Mouse (Mus musculus) forebrain, embryonic 13.5 days (tissue): Measurements from ENCODE around the gene 3110070M22Rik. TPM values are rescaled to one million over a fixed set of nuclear protein-coding genes. Genes with fewer than 3 reads are reported as not detected.
"Not testable (repeated sequence)": the region's sequence is repeated elsewhere in the genome, so short reads cannot be mapped to it uniquely, and the experiment has no call there.

ENCODE experiments used
- ATAC-seq: fragments of 200-750 bp; cut with Nextera tagmentation; 2 replicates; pipeline ENCODE4 v1.8.0; 2017
- H3K27ac ChIP-seq: fragments of 300-500 bp; sonication (generic); 2 replicates; pipeline ENCODE4 v1.5.1; 2015; ENCODE audit warnings: inconsistent platforms, mild to moderate bottlenecking, moderate library complexity
- H3K27me3 ChIP-seq: fragments of 300-500 bp; sonication (generic); 2 replicates; pipeline ENCODE4 v1.6.1; 2015; ENCODE audit warnings: mild to moderate bottlenecking, inconsistent platforms
- H3K36me3 ChIP-seq: fragments of 300-500 bp; sonication (generic); 2 replicates; pipeline ENCODE4 v1.6.1; 2015; ENCODE audit warnings: mild to moderate bottlenecking, inconsistent platforms; ENCODE audit not compliant: poor library complexity, severe bottlenecking
- H3K4me1 ChIP-seq: fragments of 300-500 bp; sonication (generic); 2 replicates; pipeline ENCODE4 v1.6.1; 2015; ENCODE audit warnings: inconsistent platforms
- H3K4me2 ChIP-seq: fragments of 300-500 bp; sonication (generic); 2 replicates; pipeline ENCODE4 v1.6.1; 2015; ENCODE audit warnings: inconsistent platforms, mild to moderate bottlenecking, moderate library complexity
- H3K4me3 ChIP-seq: fragments of 300-500 bp; sonication (generic); 2 replicates; pipeline ENCODE4 v1.5.1; 2015; ENCODE audit warnings: mild to moderate bottlenecking, inconsistent platforms
- H3K9ac ChIP-seq: fragments of 300-500 bp; sonication (generic); 2 replicates; pipeline ENCODE4 v1.6.1; 2015; ENCODE audit warnings: mild to moderate bottlenecking, inconsistent platforms
- H3K9me3 ChIP-seq: fragments of 300-500 bp; sonication (generic); replicated peaks from 2 replicates; pipeline ENCODE4 v1.6.1; 2016; ENCODE audit warnings: inconsistent platforms
- WGBS: fragments of 180-500 bp; shearing (Covaris S2); methylation state at CpG from one replicate; pipeline ENCODE4 v1.1.7; 2015; 5-methylcytosine and 5-hydroxymethylcytosine counted together
- polyA plus RNA-seq: library from polyadenylated mRNA; unstranded; fragments of >200 nt; fragmentation: Nextera tagmentation; extraction: Ambion mirVana; gene quantifications from 2 replicates; pipeline ENCODE4 v1.2.1, GENCODE M21; 2015

Gene 3110070M22Rik
- polyA plus RNA-seq: 1.9 and 2.2 TPM in 2 replicates

DNA sequence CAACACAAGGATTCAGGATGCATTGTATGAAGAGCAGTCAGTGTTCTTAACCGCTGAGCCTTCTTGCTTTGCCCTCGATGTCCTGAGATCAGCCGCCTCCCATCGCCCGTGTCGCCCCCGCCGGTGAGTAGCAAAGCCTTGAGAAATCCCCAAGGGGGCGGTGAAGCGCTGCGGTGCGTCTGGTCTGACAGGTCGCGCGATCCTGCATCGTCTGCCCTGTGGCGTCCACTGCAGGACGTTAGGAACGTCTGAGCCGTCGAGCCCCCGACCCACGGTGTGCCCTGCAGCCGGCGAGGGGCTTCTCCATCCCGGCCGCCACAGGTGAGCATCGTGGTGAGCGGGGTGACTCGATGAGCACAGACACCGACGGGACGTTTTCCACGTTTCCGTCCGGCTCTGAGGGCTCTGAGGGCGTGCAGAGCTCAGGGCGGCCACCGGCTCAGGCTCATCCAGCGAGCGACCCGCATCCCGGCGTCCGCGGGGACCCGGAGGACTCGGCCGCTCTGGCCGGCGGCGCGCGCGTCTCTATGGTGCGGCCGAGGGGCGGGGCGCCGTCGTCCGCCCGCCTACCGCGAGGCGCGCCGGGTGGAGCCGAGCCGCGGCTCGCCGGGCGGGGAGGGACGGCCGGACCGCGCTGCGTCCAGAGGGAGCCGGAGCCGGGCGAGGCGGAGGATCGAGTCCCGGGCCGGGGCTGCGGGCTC, at the start of gene 3110070M22Rik, which contains the start of gene Tmem267:
Gene 3110070M22Rik (minus strand): TSS at position 504 of the 701 bp plus-strand sequence.
Gene Tmem267 (plus strand): TSS at position 160 of the 701 bp plus-strand sequence.
- no peak for ATAC-seq
- Histone ChIP-seq H3K27me3 (no peaks in the 10 kb centered on the region), H3K4me2 (peak within 1 kb of the TSS; percentile 45), H3K27ac (peak within 1 kb of the TSS; percentile 17; the same call in 1 of the 2 replicates), H3K4me3 (no peak within 1 kb of the TSS), H3K4me1 (no peaks in the 10 kb centered on the region), H3K36me3 (peaks cover 45% of the 10 kb centered on the region), H3K9me3 (peaks cover 17% of the 10 kb centered on the region), H3K9ac (peak within 1 kb of the TSS; percentile 40)
- WGBS: 76% methylated on average over 86 of the region's 87 CpGs

DNA sequence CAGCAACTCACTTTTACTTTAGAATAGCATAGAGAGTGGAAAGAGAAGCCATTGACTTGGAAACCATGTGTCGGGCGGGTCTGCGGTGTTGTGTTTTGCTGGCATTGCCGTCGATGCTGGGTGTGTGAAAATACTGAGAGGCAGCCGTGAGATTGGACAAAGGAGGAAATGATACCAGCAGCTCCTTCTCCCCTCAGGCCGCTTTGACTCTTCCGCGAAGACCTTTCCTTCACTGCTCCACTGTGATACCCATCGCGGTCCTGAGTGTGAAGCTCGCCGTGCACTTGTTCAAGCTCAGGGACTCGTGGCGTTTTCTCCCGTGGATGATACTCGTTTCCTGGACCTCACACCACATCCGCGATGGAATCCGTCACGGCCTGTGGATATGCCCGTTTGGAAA, 6.8 kb upstream of the 3110070M22Rik start:
- H3K4me3 ChIP-seq, ATAC-seq, H3K4me2 ChIP-seq, H3K27ac ChIP-seq, H3K4me1 ChIP-seq, H3K9ac ChIP-seq, H3K36me3 ChIP-seq, H3K27me3 ChIP-seq: not testable (repeated sequence)
- peaks cover 20% of the 10 kb centered on the region for H3K9me3 ChIP-seq
- WGBS: 95% methylated on average over 13 of the region's 22 CpGs

DNA sequence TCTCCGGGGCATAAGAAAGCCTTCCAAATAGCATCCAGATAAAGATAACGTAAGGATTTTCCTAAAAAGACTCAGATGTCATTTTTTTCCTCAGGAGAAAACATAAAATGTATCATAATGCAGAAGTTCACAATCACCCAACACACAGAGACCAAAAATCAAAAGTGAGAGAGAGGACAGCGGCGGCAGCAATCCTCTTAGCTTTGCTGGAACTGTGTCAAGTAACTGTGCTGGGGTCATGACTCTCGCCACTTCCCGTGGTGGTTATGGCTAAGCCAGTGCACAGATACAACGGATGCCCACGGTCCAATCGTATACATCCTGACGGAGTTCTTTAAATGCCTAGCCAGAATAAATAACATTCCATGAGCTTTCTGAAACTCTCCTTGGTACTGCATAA, 3.9 kb upstream of the 3110070M22Rik start:
- Histone ChIP-seq H3K36me3 (peaks cover 10% of the 10 kb centered on the region), H3K9me3 (peaks cover 22% of the 10 kb centered on the region)
- H3K4me1 ChIP-seq, H3K27ac ChIP-seq, H3K4me3 ChIP-seq, H3K4me2 ChIP-seq, H3K27me3 ChIP-seq, H3K9ac ChIP-seq, ATAC-seq: not testable (repeated sequence)
- WGBS: 92% methylated on average over 10 of the region's 10 CpGs

DNA sequence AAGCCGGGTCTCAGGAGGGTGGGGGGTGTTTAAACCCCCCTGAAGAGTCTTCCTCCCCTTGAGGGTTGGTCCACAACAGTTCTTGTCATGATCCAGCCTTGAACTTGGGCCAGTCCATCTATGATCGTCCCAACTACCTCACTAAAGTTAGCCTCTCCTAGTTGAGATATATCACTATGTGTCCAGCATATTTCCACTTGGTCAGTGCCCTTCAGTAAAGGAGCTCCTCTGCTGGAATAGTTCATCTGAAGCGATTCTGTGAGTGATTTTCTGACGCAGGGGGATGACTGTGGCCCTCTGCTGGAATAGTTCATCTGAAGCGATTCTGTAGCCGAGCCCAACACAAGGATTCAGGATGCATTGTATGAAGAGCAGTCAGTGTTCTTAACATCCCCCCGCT, 829 bp downstream of the 3110070M22Rik start:
- no peak for ATAC-seq
- WGBS: 69% methylated on average over 7 of the region's 7 CpGs
- H3K27me3 ChIP-seq: no peaks in the 10 kb centered on the region
- H3K9me3 ChIP-seq: peaks cover 17% of the 10 kb centered on the region
- H3K36me3 ChIP-seq: peaks cover 50% of the 10 kb centered on the region
- no peak overlapping the region for H3K27ac ChIP-seq
- H3K4me1 ChIP-seq: no peaks in the 10 kb centered on the region
- H3K9ac ChIP-seq: no peak overlapping the region
- no peak overlapping the region for H3K4me3 ChIP-seq
- H3K4me2 ChIP-seq: peak overlapping the region; percentile 45

DNA sequence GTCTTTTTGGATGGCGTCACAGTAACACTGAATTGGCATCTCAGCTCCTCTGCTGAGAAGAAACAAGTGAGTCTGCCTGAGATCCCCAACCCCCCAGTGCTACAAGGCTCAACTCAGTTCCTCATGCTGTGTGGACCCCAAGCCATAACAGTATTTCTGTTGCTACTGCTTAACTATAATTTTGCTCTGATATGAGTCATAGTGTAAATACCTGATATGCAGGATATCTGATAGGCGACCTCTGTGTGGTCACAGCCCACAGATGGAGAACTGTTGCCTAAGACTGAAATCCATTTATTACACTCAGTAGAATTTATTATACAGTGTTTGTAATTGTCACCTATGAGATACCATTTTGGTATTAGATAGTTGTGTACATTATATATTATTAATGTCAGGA, 10.4 kb downstream of the 3110070M22Rik start:
- no peaks in the 10 kb centered on the region for H3K9me3 ChIP-seq
- H3K4me3 ChIP-seq: no peak overlapping the region
- H3K36me3 ChIP-seq: peaks cover 76% of the 10 kb centered on the region
- H3K9ac ChIP-seq: no peak overlapping the region
- no peaks in the 10 kb centered on the region for H3K4me1 ChIP-seq
- no peak overlapping the region for H3K27ac ChIP-seq
- no peak overlapping the region for H3K4me2 ChIP-seq
- H3K27me3 ChIP-seq: no peaks in the 10 kb centered on the region
- no peak for ATAC-seq
- WGBS: 93% methylated on average over 2 of the region's 2 CpGs

DNA sequence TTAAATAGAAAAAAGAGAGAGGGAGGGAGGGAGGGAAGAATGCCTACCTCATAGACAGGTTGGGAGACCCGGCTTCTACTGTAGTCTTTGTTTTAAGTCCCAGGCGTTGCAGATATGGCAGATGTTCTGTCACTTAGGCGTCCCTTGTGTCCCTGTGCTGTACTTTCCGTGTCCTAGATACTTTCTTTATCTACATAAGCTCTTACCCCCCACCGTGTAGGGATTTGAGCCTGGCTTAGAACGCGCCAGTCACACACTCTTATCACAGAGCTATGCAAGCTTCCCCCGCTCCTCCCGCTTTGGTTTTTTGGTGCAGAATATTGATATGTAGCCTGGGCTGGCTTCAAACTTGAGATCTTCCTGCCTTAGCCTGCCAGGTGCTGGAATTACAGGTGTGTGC, 11.6 kb downstream of the 3110070M22Rik start:
- peaks cover 80% of the 10 kb centered on the region for H3K36me3 ChIP-seq
- no peaks in the 10 kb centered on the region for H3K9me3 ChIP-seq
- H3K27me3 ChIP-seq: no peaks in the 10 kb centered on the region
- no peaks in the 10 kb centered on the region for H3K4me1 ChIP-seq
- no peak for ATAC-seq
- H3K9ac ChIP-seq: no peak overlapping the region
- no peak overlapping the region for H3K4me3 ChIP-seq
- 89% methylated on average over 9 of the region's 9 CpGs for WGBS
- no peak overlapping the region for H3K4me2 ChIP-seq
- no peak overlapping the region for H3K27ac ChIP-seq

DNA sequence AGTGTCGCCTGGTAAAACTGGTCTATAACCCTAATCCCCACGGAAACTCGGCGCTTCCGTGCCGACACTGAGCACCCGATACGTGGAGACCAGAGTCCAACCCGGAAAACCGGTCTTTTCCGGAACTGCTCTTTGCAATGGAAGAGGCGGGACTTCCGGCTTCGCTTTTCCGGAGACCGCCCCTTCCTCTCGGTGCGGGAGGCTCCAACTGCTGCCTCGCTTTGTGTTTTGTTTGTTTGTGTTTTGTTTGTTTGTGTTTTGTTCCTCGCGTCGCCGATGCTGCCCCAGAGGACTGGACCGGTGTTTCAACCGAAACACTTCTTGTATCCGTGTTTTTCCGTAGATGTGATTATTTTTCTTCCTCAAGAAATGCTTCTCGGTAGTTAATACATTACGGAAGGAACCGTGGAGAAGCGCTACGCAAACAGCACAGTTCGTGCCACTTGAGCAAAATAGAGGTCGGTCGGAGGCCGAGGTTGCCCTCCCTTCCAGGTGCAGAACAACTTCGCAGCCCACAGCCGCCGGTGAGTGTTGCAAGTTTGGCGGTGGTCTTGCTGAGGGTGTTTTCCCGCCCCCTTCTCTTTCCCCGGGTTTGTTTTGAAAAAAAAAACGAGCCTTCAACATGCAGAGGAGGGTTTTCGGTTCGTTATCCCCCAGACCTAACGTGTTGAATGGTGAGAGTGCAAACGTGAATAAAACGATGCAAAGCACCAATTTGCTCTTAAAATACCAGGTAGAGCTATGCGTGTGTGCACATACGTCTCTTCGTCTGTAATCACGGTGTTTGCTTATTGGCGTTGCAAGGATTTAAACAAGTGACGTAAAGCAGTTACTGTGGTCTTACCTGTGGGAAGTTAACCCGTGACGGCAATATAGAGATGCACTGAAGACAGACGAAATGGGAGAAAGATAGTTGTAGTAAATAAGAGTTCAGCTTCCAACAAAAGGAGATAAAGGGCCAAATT, 25.3 kb downstream of the 3110070M22Rik start, which contains the start of gene 4833420G17Rik:
Gene 4833420G17Rik (plus strand): TSS at position 173 of the 965 bp plus-strand sequence.
- Histone ChIP-seq H3K9ac (peak within 1 kb of the TSS; percentile 83), H3K27me3 (no peaks in the 10 kb centered on the region), H3K9me3 (no peaks in the 10 kb centered on the region), H3K4me2 (peak within 1 kb of the TSS; percentile 82), H3K4me1 (peaks cover 21% of the 10 kb centered on the region), H3K36me3 (peaks cover 38% of the 10 kb centered on the region), H3K27ac (peak within 1 kb of the TSS; percentile 63; the same call in 1 of the 2 replicates), H3K4me3 (peak within 1 kb of the TSS; percentile 77)
- peak; percentile 98 for ATAC-seq
- WGBS: 11% methylated on average over 57 of the region's 57 CpGs

DNA sequence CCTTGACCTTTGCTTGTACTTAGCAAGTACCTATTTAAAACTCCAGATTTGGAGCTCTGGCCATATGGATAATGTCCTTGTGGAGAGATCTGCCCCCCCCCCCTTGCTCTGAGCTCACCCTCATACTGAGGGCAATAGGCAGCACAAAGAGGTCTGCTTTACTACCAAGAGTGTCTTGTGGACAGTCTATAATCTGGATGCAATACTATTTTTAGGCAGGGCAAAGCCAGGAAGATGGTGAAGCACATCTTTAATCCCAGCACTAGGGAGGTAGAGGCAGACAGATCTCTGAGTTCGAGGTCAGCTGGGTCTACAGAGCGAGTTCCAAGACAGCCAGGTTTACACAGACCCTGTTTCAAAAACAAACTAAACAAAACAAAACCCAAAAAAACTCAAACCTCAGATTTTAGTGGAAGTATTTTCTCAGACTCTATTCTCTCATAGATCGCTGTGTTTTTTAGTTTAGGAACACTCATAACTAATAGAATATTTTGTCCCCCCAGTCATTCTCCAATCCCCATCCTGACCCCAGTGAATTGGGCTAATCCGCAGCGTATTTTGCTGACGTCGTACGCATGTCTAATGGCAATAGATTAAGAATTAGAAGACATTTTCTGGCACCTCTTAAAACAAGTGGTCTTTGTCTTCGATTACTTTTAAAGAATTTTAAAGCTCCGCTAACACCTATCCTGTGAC, 26.1 kb downstream of the 3110070M22Rik start:
- Histone ChIP-seq H3K9me3 (no peaks in the 10 kb centered on the region), H3K27ac (peak overlapping the region; percentile 63; the same call in 1 of the 2 replicates), H3K4me1 (peaks cover 21% of the 10 kb centered on the region), H3K36me3 (peaks cover 32% of the 10 kb centered on the region), H3K9ac (peak overlapping the region; percentile 83), H3K4me2 (peak overlapping the region; percentile 82), H3K27me3 (no peaks in the 10 kb centered on the region), H3K4me3 (peak overlapping the region; percentile 77)
- ATAC-seq: peak; percentile 69
- 9% methylated on average over 10 of the region's 10 CpGs for WGBS

DNA sequence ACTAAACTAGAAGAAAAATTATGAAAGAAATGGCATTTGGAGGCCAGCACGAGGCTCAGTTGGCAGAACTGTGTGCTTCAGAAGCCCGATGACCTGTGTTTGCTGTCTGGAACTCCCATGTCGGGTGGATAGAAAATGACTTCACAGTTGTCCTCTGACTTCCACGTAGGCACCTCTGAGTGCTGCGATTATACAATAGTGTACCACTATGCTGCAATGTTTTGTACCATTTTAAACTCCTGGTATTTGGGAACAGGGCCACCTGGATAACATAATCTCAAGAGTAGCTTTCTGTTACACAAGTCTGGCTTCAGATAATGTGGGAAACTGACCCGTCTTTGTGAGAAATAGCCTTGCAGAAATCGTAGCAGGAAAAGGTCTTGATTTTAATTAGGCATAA, 31.8 kb downstream of the 3110070M22Rik start:
- no peaks in the 10 kb centered on the region for H3K27me3 ChIP-seq
- H3K4me3 ChIP-seq: no peak overlapping the region
- no peak for ATAC-seq
- no peak overlapping the region for H3K4me2 ChIP-seq
- no peaks in the 10 kb centered on the region for H3K9me3 ChIP-seq
- WGBS: 92% methylated on average over 7 of the region's 7 CpGs
- no peak overlapping the region for H3K9ac ChIP-seq
- H3K4me1 ChIP-seq: no peaks in the 10 kb centered on the region
- peaks cover 55% of the 10 kb centered on the region for H3K36me3 ChIP-seq
- no peak overlapping the region for H3K27ac ChIP-seq

DNA sequence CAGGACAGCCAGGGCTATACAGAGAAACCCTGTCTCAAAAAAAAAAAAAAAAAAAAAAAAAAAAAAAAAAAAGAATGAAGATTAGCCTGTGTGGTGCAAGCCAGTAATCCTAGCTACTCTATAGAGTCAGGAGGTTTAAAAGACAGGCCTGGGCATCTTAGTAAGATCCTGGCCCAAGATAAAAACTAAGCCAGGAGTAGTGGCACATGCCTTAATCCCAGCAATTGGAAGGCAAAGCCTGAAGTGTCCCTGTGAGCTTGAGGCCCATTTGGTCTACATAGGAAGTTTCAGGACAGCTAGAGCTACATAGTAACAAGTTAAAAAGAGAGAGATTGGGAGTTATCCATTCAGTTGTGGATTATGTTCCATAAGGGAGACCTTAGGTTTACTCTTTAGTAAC, 33.1 kb downstream of the 3110070M22Rik start:
- no peak overlapping the region for H3K4me2 ChIP-seq
- H3K36me3 ChIP-seq: peaks cover 66% of the 10 kb centered on the region
- ATAC-seq: no peak
- no peaks in the 10 kb centered on the region for H3K9me3 ChIP-seq
- no peak overlapping the region for H3K4me3 ChIP-seq
- no peaks in the 10 kb centered on the region for H3K27me3 ChIP-seq
- H3K27ac ChIP-seq: no peak overlapping the region
- no peaks in the 10 kb centered on the region for H3K4me1 ChIP-seq
- H3K9ac ChIP-seq: no peak overlapping the region

DNA sequence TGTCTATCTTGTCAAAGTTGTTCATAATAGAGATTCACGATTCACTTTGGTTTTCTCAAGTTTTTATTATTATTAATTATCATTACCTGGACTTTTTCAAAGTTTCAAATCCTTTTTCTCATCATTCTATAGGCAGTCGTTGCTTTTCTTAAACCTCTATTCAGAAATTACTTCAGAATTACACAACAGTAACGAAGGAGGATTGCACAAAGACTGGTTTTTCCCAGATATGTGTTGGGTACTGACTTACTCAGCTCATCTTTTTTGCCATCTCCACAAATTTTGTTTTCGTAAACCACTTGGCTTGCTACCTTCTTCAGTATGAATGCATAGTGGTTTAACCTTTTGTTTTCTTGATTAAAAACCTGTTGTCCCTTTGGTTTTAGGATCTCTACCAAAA, 34.6 kb downstream of the 3110070M22Rik start:
- Histone ChIP-seq H3K27me3 (no peaks in the 10 kb centered on the region), H3K9me3 (no peaks in the 10 kb centered on the region), H3K4me3 (no peak overlapping the region), H3K9ac (no peak overlapping the region), H3K36me3 (peaks cover 62% of the 10 kb centered on the region), H3K27ac (no peak overlapping the region), H3K4me2 (no peak overlapping the region), H3K4me1 (no peaks in the 10 kb centered on the region)
- 91% methylated on average over 4 of the region's 4 CpGs for WGBS
- ATAC-seq: no peak
